In the genomic region with DNA sequence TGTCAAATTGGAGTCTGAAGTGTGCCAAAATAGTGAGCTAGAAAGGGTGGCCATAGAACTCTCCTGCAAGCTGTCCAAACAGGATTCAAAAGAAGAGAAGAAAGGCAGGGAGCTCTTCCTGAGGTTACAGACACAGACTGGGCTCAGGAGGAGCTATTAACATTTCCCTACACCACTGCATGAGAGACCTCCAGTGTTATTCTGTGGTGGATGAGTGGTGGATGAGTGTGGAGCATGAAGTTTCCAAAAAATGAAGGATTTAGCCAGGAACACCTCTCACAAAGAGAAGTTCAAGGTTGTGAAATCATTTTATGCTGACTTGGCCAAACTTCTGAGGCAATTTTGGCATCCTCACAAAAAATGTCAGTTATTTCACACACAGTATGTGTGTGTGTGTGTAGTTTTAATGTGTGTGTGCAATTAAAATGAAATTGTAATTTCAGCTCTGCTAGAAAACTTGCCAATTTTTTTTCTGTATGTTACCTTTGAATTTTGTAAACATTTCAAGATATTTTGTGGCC, we compare ENCODE assay signal across 25 mouse cellular contexts.
DNase-seq lines count a peak whose midpoint lies in the region; ATAC-seq and TF ChIP-seq lines count a peak whose summit lies in the region.
"Had no signal": no experiment of that assay in that cellular context is flagged by ENCODE, and none has a peak within 500 bp of the region (broad histone marks: within the 10 kb centered on the region; RNA-seq: fewer than 3 reads in every experiment).

No protein-coding gene starts in this region.

- H3K27me3 ChIP-seq in liver, adult 2 months (ENCODE audit: control insufficient read depth, insufficient read depth, low read length): no peaks in the 10 kb centered on the region
- H3K27me3 ChIP-seq: forebrain, embryonic 15.5 days; heart, embryonic 12.5 days; liver, embryonic 15.5 days; midbrain, embryonic 15.5 days; neural tube, embryonic 12.5 days had no signal

- DNase-seq in adrenal gland, adult (ENCODE audit: inconsistent age in 2 of 2, low spot score in 1 of 2): peak; percentile 7 to 53
- DNase-seq in adrenal gland, adult 18-20 months (ENCODE audit: low spot score in 2 of 2): no peak
- peak; percentile 20 for DNase-seq in liver, adult 2 months (ENCODE audit: extremely low read depth, low read depth, low spot score)
- no peak for DNase-seq in liver
- DNase-seq in NIH3T3 (ENCODE audit: low read depth): peak; percentile 33
- DNase-seq in fibroblast of lung, adult 2 months (ENCODE audit: low read depth): peak; percentile 43
- no peak for DNase-seq in urinary bladder, adult 18-20 months (ENCODE audit: low spot score in 2 of 2)
- DNase-seq: cerebellum, adult 11 months; cerebellum, postnatal 10 days; heart, adult 18-20 months; heart, postnatal 10 days; kidney, adult 11 months; kidney, postnatal 4 days; layer of hippocampus, adult 9-11 months; retina, postnatal 1 day; right cerebral cortex, postnatal 25 days; spleen, adult 18-20 months had no signal

- no peak overlapping the region for H3K9ac ChIP-seq in liver, adult 2 months (ENCODE audit: low read depth, low read length)
- H3K9ac ChIP-seq: forebrain, embryonic 15.5 days; heart, embryonic 12.5 days; liver, embryonic 15.5 days; midbrain, embryonic 15.5 days; neural tube, embryonic 12.5 days had no signal

- no peaks in the 10 kb centered on the region for H3K4me1 ChIP-seq in liver, adult 2 months (ENCODE audit: control insufficient read depth, insufficient read depth, low read length)
- H3K4me1 ChIP-seq: embryonic facial prominence, embryonic 10.5 days; forebrain, embryonic 15.5 days; heart, embryonic 12.5 days; liver, embryonic 15.5 days; midbrain, embryonic 15.5 days; neural tube, embryonic 12.5 days had no signal

- TF ChIP-seq POLR2A in liver, adult 2 months (IDR thresholded peaks at IDR 0.05; ENCODE audit: extremely low read depth, insufficient read depth, low read length): no peak

- no peaks in the 10 kb centered on the region for H3K36me3 ChIP-seq in liver, adult 2 months (ENCODE audit: control insufficient read depth, insufficient read depth, low read length)
- H3K36me3 ChIP-seq: embryonic facial prominence, embryonic 10.5 days; forebrain, embryonic 15.5 days; heart, embryonic 12.5 days; liver, embryonic 15.5 days; midbrain, embryonic 15.5 days; neural tube, embryonic 12.5 days had no signal

- TF ChIP-seq CTCF in liver, adult 2 months (IDR thresholded peaks at IDR 0.05; ENCODE audit: low read depth, low read length): no peak

- H3K27ac ChIP-seq in liver, adult 2 months (replicated peaks; ENCODE audit: insufficient read depth, low read depth, low read length): no peak overlapping the region
- H3K27ac ChIP-seq: embryonic facial prominence, embryonic 10.5 days; forebrain, embryonic 15.5 days; left cerebral cortex, adult 2 months; liver, embryonic 15.5 days; midbrain, embryonic 15.5 days; neural tube, embryonic 12.5 days had no signal

- ATAC-seq in erythroblast, adult 5-6 weeks (replicated peaks; ENCODE audit: low FRiP score, poor library complexity, severe bottlenecking): no peak
- ATAC-seq: forebrain, embryonic 15.5 days; midbrain, embryonic 15.5 days had no signal

- no peak overlapping the region for H3K4me3 ChIP-seq in liver, adult 2 months (ENCODE audit: insufficient read depth, low read depth, low read length)
- H3K4me3 ChIP-seq: embryonic facial prominence, embryonic 10.5 days; forebrain, embryonic 15.5 days; heart, embryonic 12.5 days; left cerebral cortex, adult 2 months; liver, embryonic 15.5 days; midbrain, embryonic 15.5 days; neural tube, embryonic 12.5 days had no signal

- no peaks in the 10 kb centered on the region for H3K79me2 ChIP-seq in liver, adult 2 months (ENCODE audit: control insufficient read depth, insufficient read depth, low read length)

Comparison
In these comparisons a context has a peak if more than half of its experiments do, and no peak if none do; other contexts are left out.
1. DNase-seq: peak in adrenal gland, adult (2 of 2), liver, adult 2 months (single experiment), NIH3T3 (single experiment) and fibroblast of lung, adult 2 months (single experiment); none in adrenal gland, adult 18-20 months (0 of 2), liver (single experiment) and urinary bladder, adult 18-20 months (0 of 2).